In the genomic region with DNA sequence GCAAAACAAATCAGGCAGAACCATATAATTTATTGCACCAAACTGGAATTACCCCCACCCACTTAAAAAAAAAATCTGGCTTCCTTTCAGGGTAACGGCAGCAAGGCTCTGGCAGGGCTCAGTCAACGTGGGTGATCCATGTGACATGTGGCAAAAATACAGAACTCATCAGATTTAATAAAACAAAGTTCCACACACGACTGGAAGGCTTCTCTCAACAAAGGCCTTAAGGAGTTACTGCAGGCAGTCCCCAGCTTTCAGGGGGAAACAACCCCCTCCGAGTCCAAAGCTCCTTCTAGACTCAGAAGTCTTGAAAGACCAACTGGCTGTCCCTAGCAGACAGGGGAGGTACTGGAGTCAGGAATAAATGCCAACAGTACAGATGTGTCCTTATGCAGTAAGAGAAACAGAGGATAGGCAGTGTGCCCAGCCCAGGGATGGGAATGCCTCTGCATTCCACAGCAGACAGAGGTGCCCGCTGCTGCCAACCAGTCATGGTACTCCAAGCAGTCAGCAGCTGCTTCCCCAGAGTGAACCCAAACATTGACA, we compare ENCODE assay signal across 19 mouse cellular contexts.
DNase-seq lines count a peak whose midpoint lies in the region; ATAC-seq and TF ChIP-seq lines count a peak whose summit lies in the region.
"Had no signal": no experiment of that assay in that cellular context is flagged by ENCODE, and none has a peak within 500 bp of the region (broad histone marks: within the 10 kb centered on the region; RNA-seq: fewer than 3 reads in every experiment).

No protein-coding gene starts in this region.

- no peaks in the 10 kb centered on the region for H3K9me3 ChIP-seq in kidney, embryonic 15.5 days (replicated peaks)
- no peaks in the 10 kb centered on the region for H3K9me3 ChIP-seq in lung, embryonic 16.5 days (ENCODE audit: control insufficient read depth, low read length)
- H3K9me3 ChIP-seq: forebrain, embryonic 12.5 days; hindbrain, embryonic 13.5 days; intestine, embryonic 15.5 days had no signal

- no peak overlapping the region for H3K9ac ChIP-seq in kidney, embryonic 15.5 days
- no peak overlapping the region for H3K9ac ChIP-seq in lung, embryonic 16.5 days (ENCODE audit: low read length)
- H3K9ac ChIP-seq: forebrain, embryonic 12.5 days; hindbrain, embryonic 13.5 days; intestine, embryonic 15.5 days; liver, embryonic 14.5 days had no signal

- no peaks in the 10 kb centered on the region for H3K27me3 ChIP-seq in kidney, embryonic 15.5 days
- H3K27me3 ChIP-seq in lung, embryonic 16.5 days (ENCODE audit: control insufficient read depth, insufficient read depth, low read depth, low read length), result no peaks in the 10 kb centered on the region
- H3K27me3 ChIP-seq: forebrain, embryonic 12.5 days; hindbrain, embryonic 13.5 days; intestine, embryonic 15.5 days had no signal

- H3K36me3 ChIP-seq in kidney, embryonic 15.5 days, result no peaks in the 10 kb centered on the region
- no peaks in the 10 kb centered on the region for H3K36me3 ChIP-seq in lung, embryonic 16.5 days (ENCODE audit: control insufficient read depth, insufficient read depth, low read length)
- H3K36me3 ChIP-seq: forebrain, embryonic 12.5 days; hindbrain, embryonic 13.5 days; intestine, embryonic 15.5 days had no signal

- peak; percentile 40; the same call in 1 of the 2 replicates for ATAC-seq in kidney, embryonic 15.5 days (replicated peaks; ENCODE audit: low FRiP score)
- ATAC-seq in lung, embryonic 16.5 days (ENCODE audit: low read depth), result peak; percentile 68
- ATAC-seq: intestine, embryonic 15.5 days had no signal

- no peak overlapping the region for H3K27ac ChIP-seq in kidney, embryonic 15.5 days
- H3K27ac ChIP-seq in lung, embryonic 16.5 days (ENCODE audit: low read length), result peak overlapping the region; percentile 45
- H3K27ac ChIP-seq: forebrain, embryonic 12.5 days; hindbrain, embryonic 13.5 days; intestine, embryonic 15.5 days; liver, embryonic 14.5 days; stomach, postnatal 0 days had no signal

- intact Hi-C loops in gastrocnemius, postnatal 14 days (cut with DNase I; ENCODE audit: low total_unique reads), result no loop called here

- WGBS in kidney, embryonic 15.5 days, result 31% methylated on average over 5 of the region's 5 CpGs
- WGBS in lung, embryonic 16.5 days, result 28% methylated on average over 5 of the region's 5 CpGs
- 47% methylated on average over 5 of the region's 5 CpGs for WGBS in lung, adult 2 months

- no peak for TF ChIP-seq POLR2A in lung, adult 2 months (IDR thresholded peaks at IDR 0.05; ENCODE audit: borderline replicate concordance, extremely low read depth, low read depth, low read length)

- peak; percentile 29 for DNase-seq in gastrocnemius, postnatal 14 days
- no peak for DNase-seq in gastrocnemius, adult 8-10 months (ENCODE audit: low spot score in 2 of 2)
- DNase-seq in kidney, postnatal 36 days, result no peak
- DNase-seq in lung, adult 2 months, result no peak
- DNase-seq in right cerebral cortex, postnatal 25 days, result no peak
- no peak for DNase-seq in cerebellum, postnatal 25 days
- DNase-seq: adrenal gland, adult 2 months; B cell, adult 2 months; cerebellum, adult 11 months; midbrain, embryonic 14.5 days; thymus, postnatal 14 days had no signal

- no peak overlapping the region for H3K4me2 ChIP-seq in kidney, embryonic 15.5 days
- no peak overlapping the region for H3K4me2 ChIP-seq in lung, embryonic 16.5 days (ENCODE audit: low read depth, low read length)
- H3K4me2 ChIP-seq: forebrain, embryonic 12.5 days; heart, embryonic 11.5 days; hindbrain, embryonic 13.5 days; intestine, embryonic 15.5 days had no signal

- 0 out of 2 replicates have a peak, but pooled peaks cover 5% of the 10 kb centered on the region for H3K4me1 ChIP-seq in kidney, embryonic 15.5 days
- peaks cover 3% of the 10 kb centered on the region; the same call in 1 of the 2 replicates for H3K4me1 ChIP-seq in lung, embryonic 16.5 days (replicated peaks; ENCODE audit: control insufficient read depth, insufficient read depth, low read length)
- H3K4me1 ChIP-seq in lung, adult 2 months (ENCODE audit: control insufficient read depth, insufficient read depth, low read length), result no peaks in the 10 kb centered on the region
- H3K4me1 ChIP-seq: forebrain, embryonic 12.5 days; hindbrain, embryonic 13.5 days; intestine, embryonic 15.5 days had no signal

- H3K4me3 ChIP-seq in kidney, embryonic 15.5 days (replicated peaks), result no peak overlapping the region
- no peak overlapping the region for H3K4me3 ChIP-seq in lung, embryonic 16.5 days (ENCODE audit: low read length)
- no peak overlapping the region for H3K4me3 ChIP-seq in lung, adult 2 months (replicated peaks; ENCODE audit: extremely low read depth, low read depth, low read length)
- H3K4me3 ChIP-seq: forebrain, embryonic 12.5 days; hindbrain, embryonic 13.5 days; intestine, embryonic 15.5 days had no signal

- no peak for TF ChIP-seq CTCF in lung, adult 2 months (IDR thresholded peaks at IDR 0.05; ENCODE audit: insufficient read depth, low read length)
